Mouse (Mus musculus) retina, adult 2 months (tissue): ENCODE data around the gene Add1.

Experiments
- DNase-seq: peaks from one replicate; pipeline ENCODE4 v3.0.0-alpha.2; 2012; ENCODE audit warnings: low read depth, low spot score

Gene Add1

DNA sequence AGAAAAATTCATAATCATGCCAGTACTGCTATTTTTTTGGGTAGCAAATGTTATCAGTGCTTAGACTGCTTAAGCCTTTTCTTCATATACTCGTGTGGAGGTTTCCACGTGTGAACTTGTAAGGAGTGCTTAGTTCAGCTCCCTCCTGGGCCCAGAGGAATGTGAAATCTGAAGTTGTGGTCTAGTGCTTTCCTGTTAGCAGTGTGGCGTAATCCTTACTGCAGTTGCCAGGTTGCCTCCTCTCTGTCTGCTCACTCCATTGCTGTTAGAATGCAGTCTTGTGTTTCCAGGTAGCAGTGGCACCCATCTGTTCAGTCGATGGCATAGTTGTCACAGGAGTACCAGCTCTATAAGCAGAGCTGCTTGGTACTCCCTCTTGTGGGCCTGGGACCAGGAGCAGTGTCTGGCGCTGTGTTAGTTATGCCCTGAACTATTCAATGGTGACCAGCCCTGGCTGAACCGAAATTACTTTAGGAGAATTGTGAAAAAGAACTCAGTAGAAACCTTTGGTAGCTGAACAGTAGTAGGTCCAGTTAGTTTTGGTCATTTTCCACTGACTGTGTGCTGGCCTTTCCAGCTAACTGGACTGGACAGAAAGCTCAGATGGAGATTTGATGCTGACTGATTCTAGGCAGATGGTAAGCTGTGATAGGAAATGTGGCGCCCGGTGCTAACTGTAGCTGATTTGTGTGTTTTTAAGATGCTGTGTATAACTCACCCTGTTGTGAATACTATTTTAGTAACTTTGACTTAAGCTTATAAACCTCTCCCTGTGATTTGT is 33.8 kb downstream of the Add1 start:
- no peak for DNase-seq

DNA sequence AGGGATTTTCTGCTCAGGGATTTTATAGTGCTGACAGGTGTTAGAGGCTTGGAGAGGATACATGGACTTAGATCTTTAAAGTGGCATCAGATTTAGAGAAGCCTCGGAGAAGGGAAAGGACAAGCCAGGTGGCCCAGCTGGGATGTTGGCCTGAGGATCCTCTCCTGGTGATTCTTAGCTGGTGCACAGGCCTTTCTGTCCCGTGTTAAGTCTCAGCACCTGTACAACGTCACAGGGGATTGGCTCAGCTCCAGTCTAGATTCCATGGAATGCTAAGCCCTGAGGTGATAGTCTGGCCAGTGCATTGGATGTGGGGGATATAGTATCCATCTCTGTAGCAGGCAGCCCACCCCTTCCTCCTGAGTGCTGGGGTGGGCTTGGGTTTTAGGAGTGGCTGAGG is 34.8 kb downstream of the Add1 start:
- DNase-seq = peak; percentile 69

DNA sequence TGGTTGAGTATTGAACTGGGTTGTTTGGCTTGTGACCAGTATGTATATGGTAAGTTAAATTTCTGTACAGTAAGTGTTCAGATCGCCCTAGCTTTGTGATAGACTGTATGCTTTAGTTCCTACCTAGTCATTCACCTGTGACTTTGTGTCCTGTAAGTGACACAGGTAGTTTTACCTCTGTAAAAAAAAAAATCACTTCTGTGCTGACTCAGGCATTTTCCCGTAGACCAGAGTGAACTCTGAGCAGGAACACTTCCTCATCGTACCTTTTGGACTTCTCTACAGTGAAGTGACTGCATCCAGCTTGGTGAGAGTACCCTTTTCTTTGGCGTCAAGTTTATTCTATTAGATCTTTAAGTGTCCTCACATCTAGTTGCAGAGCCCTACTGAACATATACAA is 36.5 kb downstream of the Add1 start:
- no peak for DNase-seq

DNA sequence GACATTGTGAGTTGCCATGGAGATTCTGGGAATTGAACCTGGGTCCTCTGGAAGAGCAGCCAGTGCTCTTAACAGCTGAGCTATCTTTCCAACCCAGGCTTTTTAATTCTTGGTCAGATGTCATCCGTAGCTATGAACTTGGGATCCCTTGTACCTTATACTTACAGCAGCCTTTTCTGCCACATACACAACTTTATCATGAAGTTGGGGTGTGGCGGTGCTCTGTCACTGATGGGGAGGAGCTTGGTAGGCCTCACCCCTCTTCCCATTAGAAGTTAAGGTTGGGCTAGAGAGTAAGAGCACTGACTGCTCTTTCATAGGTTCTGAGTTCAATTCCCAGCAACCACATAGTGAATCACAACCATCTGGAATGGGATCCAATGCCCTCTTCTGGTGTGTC is 59.5 kb downstream of the Add1 start:
- no peak for DNase-seq

DNA sequence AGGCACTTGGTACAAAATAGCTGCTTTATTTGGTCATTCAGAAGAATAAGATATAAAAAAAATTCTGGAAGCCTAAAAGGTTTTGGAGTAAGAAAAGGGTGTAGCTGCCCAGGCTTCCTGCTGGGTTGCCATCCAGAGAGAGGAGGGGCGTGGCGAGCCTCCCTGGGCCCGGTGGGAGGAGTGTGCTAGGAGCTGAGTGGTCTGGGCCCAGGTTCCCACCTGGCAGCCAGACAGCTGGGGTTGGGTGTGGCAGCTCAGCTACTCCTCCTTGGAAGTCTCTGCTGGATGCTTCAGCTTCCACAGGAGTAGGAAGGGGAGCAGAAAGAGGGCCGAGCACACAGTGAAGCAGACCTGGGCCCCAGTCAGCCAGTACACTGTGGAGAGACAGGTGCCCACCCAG is 60.2 kb downstream of the Add1 start:
- DNase-seq = no peak

DNA sequence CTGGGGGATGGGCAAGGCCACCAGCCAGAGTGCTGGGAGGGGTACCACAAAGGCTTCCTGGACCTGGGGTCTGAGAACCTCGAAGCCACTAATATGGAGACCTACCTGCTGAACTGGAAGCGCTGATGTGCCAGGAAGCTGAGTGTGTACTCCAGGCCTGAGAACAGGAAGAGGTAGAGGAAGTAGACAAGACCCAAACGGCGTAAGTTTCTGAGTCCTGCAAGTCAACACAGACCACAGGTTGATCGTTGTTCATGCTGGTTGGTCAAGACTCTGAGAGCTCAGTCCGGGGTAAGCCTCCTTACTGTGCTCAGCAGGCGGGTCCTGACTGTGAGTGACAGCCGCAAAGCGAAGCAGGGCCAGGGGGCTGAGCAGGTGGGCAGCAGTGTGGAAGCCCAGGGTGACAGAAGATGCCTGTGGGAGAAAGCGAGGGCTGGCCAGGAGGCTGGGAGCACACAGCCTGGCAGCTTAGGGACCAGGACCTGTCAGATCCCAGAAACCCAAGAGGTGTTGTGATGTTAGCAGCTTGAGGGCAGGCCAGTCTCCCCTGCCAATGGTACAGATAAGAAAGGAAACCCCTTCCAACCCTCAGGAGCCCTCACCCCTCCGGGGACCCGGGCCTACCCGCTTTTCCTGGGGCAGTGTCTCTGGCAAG is 61.4 kb downstream of the Add1 start:
- DNase-seq = no peak

DNA sequence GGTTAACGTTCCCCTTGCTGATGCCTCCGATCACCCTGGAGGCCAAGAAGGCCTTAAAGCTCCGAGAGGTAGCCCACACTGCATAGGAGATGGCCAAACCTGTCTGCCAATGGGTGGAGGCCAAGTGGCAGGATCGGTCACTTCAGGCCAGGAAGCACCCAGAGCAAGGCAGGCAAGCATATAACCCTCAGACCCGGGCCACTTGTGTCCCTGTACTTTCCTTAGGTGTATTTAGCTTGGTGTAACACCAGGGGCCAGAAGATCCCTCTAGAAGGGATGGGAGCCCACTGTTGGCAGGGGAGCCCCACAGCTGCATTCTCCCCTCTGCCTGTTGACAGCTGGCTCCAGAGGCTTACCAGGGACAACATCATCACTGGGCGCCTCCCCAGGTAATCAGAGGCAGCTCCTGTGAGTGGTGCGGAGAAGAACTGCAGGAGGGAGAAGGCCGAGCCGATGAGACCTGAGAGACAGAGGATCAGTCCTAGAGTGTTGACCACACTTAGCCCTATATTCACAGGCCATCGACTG is 62.3 kb downstream of the Add1 start:
- no peak for DNase-seq

DNA sequence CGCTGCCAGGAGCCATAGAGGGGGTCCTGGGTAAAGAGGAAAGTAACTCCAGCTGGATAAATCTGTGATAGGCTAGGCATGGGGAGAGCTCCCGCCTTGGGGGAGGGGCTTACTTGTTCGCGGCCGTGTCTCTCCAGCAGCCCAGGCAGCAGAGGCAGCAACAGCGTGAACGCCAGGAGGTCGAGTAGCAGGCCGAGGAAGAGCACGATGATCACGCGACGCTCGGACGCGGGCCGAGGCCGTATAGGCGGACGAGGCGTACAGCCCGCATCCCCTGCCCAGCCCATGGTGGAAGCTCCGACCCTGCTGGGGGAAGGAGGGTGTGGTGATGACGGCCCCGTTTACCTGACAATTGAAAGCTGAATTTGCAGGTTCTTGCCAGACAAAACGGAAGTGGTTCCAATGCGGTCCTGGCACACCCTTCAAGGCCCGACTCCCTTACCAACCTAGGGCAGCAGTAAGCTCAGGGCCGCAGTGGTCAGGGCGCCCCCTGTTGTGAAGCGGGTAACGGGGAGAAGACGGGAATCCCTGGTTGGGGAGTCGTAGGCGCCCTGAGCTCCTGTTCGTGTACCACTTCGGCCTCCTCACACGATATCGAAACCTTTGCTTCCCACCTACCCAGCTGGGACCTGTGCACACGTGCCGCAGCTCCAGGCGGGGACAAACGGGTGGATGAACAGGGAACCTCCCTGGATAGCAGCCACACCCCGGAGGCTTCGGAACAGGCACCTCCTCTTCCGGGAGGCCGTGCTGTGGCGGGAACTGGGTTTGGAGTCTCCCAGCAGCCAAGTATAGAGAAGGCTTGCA is 63.2 kb downstream of the Add1 start, which contains the start of gene Mfsd10:
Gene Mfsd10, minus strand, starts transcription at position 732 of the 807 bp plus-strand sequence.
- peak; percentile 39 for DNase-seq

DNA sequence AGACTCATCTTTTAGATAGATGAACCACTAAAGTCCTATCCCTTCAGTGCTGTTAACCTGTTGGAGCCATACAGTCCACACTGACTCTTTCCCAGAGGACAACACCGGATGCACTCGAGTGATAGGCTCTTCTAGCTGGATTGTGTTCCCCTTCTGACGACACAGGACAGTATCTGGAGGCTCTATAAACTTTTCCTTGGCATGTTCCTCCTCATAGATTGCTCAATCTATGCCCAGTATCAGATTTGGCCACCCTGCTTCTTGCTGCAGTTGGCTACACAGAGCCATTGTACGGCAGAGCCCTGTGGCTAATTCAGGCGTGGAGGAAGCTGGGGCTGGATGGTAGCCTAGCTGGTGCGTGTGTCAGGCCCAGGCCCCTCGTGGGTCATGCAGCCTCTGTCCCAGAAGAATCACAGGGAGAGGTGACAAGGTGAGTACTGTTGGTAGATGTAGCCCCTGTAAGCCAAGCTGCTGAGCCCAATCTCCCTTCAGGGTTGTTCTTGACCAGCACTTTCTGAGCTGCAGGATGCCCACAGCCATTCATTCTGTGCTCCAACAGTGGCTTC is 64.2 kb downstream of the Add1 start:
- DNase-seq = no peak

DNA sequence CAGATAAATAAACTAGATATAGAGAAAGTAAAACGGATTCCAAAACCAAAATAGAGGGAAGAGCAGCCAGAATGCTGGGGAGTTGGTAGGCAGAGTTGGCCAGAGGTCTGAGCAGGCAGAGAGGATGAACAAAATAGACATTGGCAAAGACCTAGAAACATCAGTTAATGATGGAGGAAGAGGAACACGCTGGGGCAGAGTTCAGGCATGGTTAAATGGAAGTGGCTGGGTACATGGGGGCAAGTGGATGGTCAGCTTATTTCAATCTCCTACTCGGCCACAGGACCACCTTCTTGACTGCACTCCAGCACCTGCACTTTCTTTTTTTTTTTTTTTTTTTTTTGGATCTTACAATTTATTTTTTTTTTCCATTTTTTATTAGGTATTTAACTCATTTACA is 68.5 kb downstream of the Add1 start:
- no peak for DNase-seq

DNA sequence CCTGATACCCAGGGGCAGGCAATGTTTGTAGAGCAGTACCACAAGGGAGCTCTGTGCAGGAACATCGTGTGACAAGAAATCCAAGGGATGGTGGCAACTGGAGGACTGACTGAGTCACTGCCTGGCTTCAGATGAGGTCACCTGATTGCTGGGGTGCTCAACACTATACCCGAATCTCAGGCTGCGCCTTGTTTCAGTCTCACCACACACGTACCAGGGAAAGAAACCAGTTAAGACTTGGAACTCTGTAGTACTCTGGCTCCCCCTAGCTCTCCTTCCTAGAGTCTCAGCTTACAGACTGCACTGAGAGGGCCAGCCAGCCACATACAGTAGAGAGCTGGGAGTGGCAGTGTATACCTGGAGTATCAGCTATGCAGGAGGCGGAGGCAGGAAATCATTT is 69.5 kb downstream of the Add1 start:
- DNase-seq = peak; percentile 56

DNA sequence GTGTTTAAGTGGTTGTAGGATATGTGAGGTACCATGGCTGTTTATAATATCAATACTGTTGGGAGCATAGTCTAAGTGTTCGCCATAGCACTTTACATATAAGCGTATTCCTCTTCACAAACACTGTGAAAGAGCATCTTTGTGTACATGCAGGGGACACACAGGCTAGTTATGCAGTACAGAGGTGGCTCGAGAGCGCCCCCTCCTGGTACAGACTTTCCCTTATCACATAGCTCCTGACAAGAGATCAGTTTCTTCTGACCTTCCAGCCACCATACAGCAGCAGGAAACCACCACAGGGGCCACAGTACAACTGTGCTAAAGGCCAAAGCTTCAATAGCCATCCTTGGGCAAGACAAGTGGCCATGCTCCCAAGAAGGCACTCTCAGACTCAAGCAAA is 74.1 kb downstream of the Add1 start:
- peak; percentile 23 for DNase-seq

DNA sequence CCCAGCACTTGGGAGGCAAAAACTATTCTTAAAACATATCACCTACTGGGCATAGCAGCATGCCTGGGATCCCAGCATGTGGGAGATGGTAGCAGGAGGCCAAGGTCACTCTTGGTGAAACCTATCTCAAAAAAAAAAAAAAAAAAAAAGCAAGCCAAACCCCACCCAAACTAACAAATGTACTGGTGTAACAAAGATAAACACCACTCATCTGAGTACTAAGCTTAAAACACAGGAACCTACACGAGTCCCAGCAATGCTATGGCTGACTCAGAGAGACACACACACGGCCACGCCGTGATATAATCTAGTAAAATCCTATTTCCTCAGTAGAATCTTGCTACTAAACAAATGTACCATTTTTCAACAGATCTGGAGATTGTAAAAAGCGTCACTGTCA is 79.5 kb downstream of the Add1 start:
- no peak for DNase-seq

DNA sequence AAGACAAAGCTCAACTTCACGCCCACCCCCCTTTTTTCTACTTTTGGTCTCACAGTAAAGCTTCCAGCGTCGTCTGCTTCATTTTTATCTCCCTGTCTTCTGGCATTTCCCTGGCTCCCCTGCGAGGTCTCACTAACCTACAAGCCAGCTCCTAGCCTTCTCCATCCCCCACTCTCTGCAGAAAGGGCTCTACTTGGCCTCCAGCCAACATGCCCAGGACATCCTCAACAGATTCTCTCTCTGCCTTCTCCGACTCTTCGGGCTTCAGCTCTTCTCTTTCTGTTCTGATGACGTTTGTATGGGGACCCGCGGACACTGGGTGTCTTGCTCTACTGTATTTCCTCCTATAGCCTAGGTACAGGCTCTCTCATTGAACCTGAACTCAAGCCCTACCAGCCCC is 81.4 kb downstream of the Add1 start:
- DNase-seq = no peak

DNA sequence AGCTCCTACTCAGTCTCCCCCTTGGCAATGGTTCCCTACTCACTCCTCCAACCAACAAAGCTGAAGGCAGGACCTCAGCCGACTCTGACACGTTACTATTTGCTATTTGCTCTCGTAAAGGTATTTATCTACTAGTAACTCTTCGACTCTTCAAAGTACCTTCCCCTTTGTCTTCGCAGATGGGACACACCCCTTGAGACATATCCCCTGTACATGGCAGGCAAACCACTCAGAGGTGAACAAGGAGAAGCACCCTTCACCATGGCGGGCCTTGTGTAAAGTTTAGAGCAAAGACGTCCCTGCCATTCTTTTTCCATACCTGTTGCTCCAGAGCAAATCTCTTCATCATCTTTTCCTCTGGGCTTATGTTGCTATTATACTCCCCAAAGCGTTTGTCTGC is 84.1 kb downstream of the Add1 start:
- DNase-seq = no peak

DNA sequence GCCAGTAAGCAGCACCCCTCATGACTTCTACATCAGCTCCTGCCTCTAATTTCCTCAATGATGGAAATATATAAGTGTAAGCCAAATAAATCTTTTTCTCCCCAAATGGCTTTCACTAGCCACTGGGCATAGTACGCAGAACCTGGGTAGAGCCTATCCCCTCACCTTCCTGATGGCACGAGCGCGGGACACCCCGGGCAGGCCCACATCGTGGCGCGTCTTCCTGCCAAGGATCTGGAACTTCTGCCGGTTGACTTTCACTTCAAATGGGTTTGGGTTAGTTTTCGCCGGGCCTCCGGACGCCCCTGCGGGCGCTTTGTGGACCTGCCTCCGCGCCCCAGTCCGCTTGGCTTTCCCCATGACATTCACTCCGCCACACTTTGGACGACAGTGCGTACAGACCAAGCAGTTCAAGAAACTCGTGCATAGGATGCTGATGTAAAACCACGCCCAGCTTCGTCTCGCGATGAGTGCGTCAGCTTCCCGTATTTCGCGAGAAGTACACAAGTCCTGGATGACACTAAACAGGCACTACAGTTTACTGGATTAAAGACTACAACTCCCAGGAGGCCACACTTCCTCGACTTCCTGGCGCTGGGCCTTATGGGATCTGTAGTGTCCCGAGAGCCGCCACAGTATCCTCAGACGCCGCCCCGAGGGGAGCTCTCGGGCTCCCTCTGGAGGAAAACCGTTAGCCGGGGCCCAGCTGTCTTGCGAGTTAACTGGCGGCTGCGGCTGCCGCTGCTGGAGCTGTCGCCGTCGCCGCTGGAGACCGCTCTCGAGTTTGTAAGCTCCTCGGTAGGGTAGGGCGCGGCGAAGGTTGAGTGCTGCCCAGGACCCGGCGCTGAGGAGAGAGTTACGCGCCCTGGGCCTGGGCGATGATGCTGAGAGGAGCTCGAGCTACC is 86.5 kb downstream of the Add1 start, which contains the start of the genes Nop14 and Grk4:
Gene Nop14, minus strand, starts transcription at position 463 of the 905 bp plus-strand sequence.
Gene Grk4, plus strand, starts transcription at position 694 of the 905 bp plus-strand sequence.
- peak; percentile 98 for DNase-seq

DNA sequence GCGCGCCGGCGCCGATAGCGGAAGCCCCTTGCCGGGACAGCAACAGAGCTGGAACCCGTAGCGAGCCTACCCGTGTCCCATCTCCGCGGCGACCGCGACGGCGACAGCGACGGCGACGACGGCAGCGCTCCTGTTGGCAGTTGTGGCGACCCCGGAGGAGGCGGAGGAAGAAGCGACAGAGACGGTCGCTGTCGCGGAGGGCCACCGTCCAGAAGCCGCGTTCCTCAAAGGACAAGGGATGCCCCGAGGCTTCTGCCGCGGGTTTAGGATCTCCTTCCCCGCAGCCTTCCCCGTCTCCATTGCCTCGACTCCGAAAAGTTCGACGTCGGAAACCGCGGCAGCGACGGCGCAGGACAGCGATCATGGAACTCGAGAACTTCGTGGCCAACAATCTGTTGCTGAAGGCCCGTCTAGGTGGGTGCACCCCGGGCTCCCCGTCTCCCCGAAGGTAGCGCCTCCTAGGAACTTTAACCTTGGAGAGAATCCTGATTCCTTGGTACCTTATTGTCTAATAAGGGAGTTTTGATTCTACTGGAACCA is 87.2 kb downstream of the Add1 start:
- DNase-seq = no peak

DNA sequence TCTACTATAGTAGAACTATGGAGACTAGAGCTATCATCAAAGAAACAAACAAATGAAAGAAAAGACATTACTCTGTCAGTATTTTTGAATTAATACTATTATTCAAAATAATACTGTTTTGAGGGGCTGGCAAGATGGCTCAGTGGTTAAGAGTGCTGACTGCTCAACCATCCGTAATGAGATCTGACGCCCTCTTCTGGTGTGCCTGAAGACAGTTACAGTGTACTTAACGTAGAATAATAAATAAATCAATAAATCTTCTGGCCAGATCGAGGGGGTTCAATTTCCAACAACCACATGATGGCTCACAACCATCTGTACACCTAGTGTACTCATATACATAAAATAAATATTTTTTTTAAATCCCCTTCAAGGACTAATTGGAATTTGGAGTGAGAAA is 88.4 kb downstream of the Add1 start:
- DNase-seq = no peak

DNA sequence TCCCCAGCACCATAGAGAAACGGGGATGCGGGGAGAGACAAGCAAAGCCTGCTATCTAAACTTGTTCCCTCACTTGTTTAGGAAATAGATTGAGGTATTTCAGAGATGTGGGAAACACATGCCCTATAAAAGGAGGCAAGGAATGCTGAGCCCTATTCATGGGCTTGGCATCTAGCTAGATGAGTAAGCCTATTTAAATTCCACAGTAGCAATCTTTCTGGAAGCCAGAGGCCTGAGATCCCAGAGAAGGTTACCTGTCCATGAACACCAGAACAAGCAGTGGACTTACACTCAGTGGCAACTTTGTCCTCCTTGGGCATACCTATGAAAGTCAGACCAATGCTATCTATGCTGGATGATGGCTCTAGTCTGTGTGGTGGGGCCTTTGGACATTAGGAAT is 89.8 kb downstream of the Add1 start:
- no peak for DNase-seq

DNA sequence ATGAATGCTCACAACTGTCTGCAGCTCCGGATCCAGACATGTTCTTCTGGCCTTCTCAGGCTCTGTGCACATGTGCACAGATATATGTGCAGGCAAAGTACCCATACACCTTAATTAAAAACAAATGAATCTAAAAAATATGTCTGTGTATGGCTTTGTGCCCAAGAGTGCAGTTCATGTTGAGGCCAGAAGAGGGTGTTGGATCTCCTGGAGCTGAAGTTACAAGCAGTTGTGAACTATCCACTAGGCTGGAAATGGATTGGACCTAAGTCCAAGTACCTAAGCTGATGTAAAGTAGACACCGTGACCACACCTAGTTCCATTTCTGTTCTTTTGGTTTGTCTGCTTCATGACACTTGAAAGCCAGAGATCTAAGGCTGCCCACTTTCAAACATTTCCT is 96.0 kb downstream of the Add1 start:
- no peak for DNase-seq
